Mouse (Mus musculus): ENCODE data around the gene Nek2. TPM values are rescaled to one million over a fixed set of nuclear protein-coding genes. Genes with fewer than 3 reads are reported as not detected.

Gene Nek2
- polyA plus RNA-seq, 1 experiment from 2014 or later: 10.6 TPM

- WGBS: 84% methylated on average over 12 of the region's 12 CpGs
These were observed 21.0 kb downstream of the Nek2 start for GRCm38 (mm10) chr1:191842247-191842646.

GRCm38 (mm10) chr1:191846667-191847066 is 25.4 kb downstream of the Nek2 start:
- Histone ChIP-seq H3K27ac (replicated peaks) (no peak overlapping the region), H3K27me3 (ENCODE audit: control insufficient read depth, insufficient read depth, low read length) (no peaks in the 10 kb centered on the region), H3K36me3 (ENCODE audit: control insufficient read depth, insufficient read depth, low read length) (no peaks in the 10 kb centered on the region), H3K9me3 (ENCODE audit: control insufficient read depth, low read length) (no peaks in the 10 kb centered on the region), H3K4me2 (replicated peaks; ENCODE audit: low read depth) (no peak overlapping the region), H3K9ac (ENCODE audit: low read length) (no peak overlapping the region), H3K4me3 (ENCODE audit: low read depth, low read length) (no peak overlapping the region), H3K4me1 (replicated peaks; ENCODE audit: control insufficient read depth, insufficient read depth) (no peaks in the 10 kb centered on the region)
- ATAC-seq (ENCODE audit: low FRiP score, low TSS enrichment) (no peak), DNase-seq (ENCODE audit: low spot score) (no peak)
- WGBS: 60% methylated on average over 5 of the region's 5 CpGs
- TF ChIP-seq EP300 (optimal IDR thresholded peaks at IDR 0.05): no peak

More at GRCm38 (mm10) chr1:191842247-191842646, 21.0 kb downstream of the Nek2 start:
- no peak overlapping the region for H3K4me3 ChIP-seq (ENCODE audit: low read depth, low read length)
- no peaks in the 10 kb centered on the region for H3K9me3 ChIP-seq (ENCODE audit: control insufficient read depth, low read length)
- no peak overlapping the region for H3K4me2 ChIP-seq (replicated peaks; ENCODE audit: low read depth)
- H3K27me3 ChIP-seq (ENCODE audit: control insufficient read depth, insufficient read depth, low read length): no peaks in the 10 kb centered on the region
- no peaks in the 10 kb centered on the region for H3K4me1 ChIP-seq (replicated peaks; ENCODE audit: control insufficient read depth, insufficient read depth)
- no peak for DNase-seq (ENCODE audit: low spot score)
- no peak overlapping the region for H3K9ac ChIP-seq (ENCODE audit: low read length)
- no peaks in the 10 kb centered on the region for H3K36me3 ChIP-seq (ENCODE audit: control insufficient read depth, insufficient read depth, low read length)
- no peak overlapping the region for H3K27ac ChIP-seq (replicated peaks)
- no peak for TF ChIP-seq CTCF (IDR thresholded peaks at IDR 0.05; ENCODE audit: low read depth)
- TF ChIP-seq EP300 (optimal IDR thresholded peaks at IDR 0.05): no peak
- ATAC-seq (ENCODE audit: low FRiP score, low TSS enrichment): no peak

- Histone ChIP-seq H3K9me3 (ENCODE audit: control insufficient read depth, low read length) (no peaks in the 10 kb centered on the region), H3K4me2 (replicated peaks; ENCODE audit: low read depth) (no peak overlapping the region), H3K27me3 (ENCODE audit: control insufficient read depth, insufficient read depth, low read length) (no peaks in the 10 kb centered on the region), H3K36me3 (ENCODE audit: control insufficient read depth, insufficient read depth, low read length) (no peaks in the 10 kb centered on the region), H3K4me3 (ENCODE audit: low read depth, low read length) (no peak overlapping the region), H3K4me1 (replicated peaks; ENCODE audit: control insufficient read depth, insufficient read depth) (no peaks in the 10 kb centered on the region), H3K9ac (ENCODE audit: low read length) (no peak overlapping the region), H3K27ac (replicated peaks) (no peak overlapping the region)
- 57% methylated on average over 4 of the region's 4 CpGs for WGBS
- ATAC-seq (ENCODE audit: low FRiP score, low TSS enrichment) (no peak), DNase-seq (ENCODE audit: low spot score) (no peak)
- no peak for TF ChIP-seq EP300 (optimal IDR thresholded peaks at IDR 0.05)
- TF ChIP-seq CTCF (IDR thresholded peaks at IDR 0.05; ENCODE audit: low read depth): no peak
These were observed 28.3 kb downstream of the Nek2 start for GRCm38 (mm10) chr1:191849501-191849900.

- 75% methylated on average over 9 of the region's 9 CpGs for WGBS
- H3K4me1 ChIP-seq (replicated peaks; ENCODE audit: control insufficient read depth, insufficient read depth): no peaks in the 10 kb centered on the region
These were observed 32.2 kb downstream of the Nek2 start for GRCm38 (mm10) chr1:191853442-191853841.

GRCm38 (mm10) chr1:191854716-191855115 is 33.5 kb downstream of the Nek2 start:
- DNase-seq (ENCODE audit: low spot score) (no peak), ATAC-seq (ENCODE audit: low FRiP score, low TSS enrichment) (no peak)
- Histone ChIP-seq H3K9me3 (ENCODE audit: control insufficient read depth, low read length) (no peaks in the 10 kb centered on the region), H3K27ac (replicated peaks) (no peak overlapping the region), H3K4me1 (replicated peaks; ENCODE audit: control insufficient read depth, insufficient read depth) (no peaks in the 10 kb centered on the region), H3K4me3 (ENCODE audit: low read depth, low read length) (no peak overlapping the region), H3K9ac (ENCODE audit: low read length) (no peak overlapping the region), H3K4me2 (replicated peaks; ENCODE audit: low read depth) (no peak overlapping the region), H3K36me3 (ENCODE audit: control insufficient read depth, insufficient read depth, low read length) (no peaks in the 10 kb centered on the region), H3K27me3 (ENCODE audit: control insufficient read depth, insufficient read depth, low read length) (no peaks in the 10 kb centered on the region)
- TF ChIP-seq EP300 (optimal IDR thresholded peaks at IDR 0.05) (no peak), CTCF (IDR thresholded peaks at IDR 0.05; ENCODE audit: low read depth) (no peak)
- WGBS: 76% methylated on average over 5 of the region's 5 CpGs

More at GRCm38 (mm10) chr1:191853442-191853841, 32.2 kb downstream of the Nek2 start:
- Histone ChIP-seq H3K9me3 (ENCODE audit: control insufficient read depth, low read length) (no peaks in the 10 kb centered on the region), H3K36me3 (ENCODE audit: control insufficient read depth, insufficient read depth, low read length) (no peaks in the 10 kb centered on the region), H3K27me3 (ENCODE audit: control insufficient read depth, insufficient read depth, low read length) (no peaks in the 10 kb centered on the region), H3K27ac (replicated peaks) (no peak overlapping the region), H3K4me2 (replicated peaks; ENCODE audit: low read depth) (no peak overlapping the region), H3K4me3 (ENCODE audit: low read depth, low read length) (no peak overlapping the region), H3K9ac (ENCODE audit: low read length) (no peak overlapping the region)
- TF ChIP-seq CTCF (IDR thresholded peaks at IDR 0.05; ENCODE audit: low read depth) (no peak), EP300 (optimal IDR thresholded peaks at IDR 0.05) (no peak)
- no peak for ATAC-seq (ENCODE audit: low FRiP score, low TSS enrichment)
- DNase-seq (ENCODE audit: low spot score): no peak

- no peak for TF ChIP-seq EP300 (optimal IDR thresholded peaks at IDR 0.05)
- no peak for TF ChIP-seq CTCF (IDR thresholded peaks at IDR 0.05; ENCODE audit: low read depth)
- no peaks in the 10 kb centered on the region for H3K4me1 ChIP-seq (replicated peaks; ENCODE audit: control insufficient read depth, insufficient read depth)
- DNase-seq (ENCODE audit: low spot score): peak; percentile 45
- no peak overlapping the region for H3K27ac ChIP-seq (replicated peaks)
- H3K27me3 ChIP-seq (ENCODE audit: control insufficient read depth, insufficient read depth, low read length): no peaks in the 10 kb centered on the region
- WGBS: 50% methylated on average over 10 of the region's 10 CpGs
- H3K9me3 ChIP-seq (ENCODE audit: control insufficient read depth, low read length): no peaks in the 10 kb centered on the region
- no peaks in the 10 kb centered on the region for H3K36me3 ChIP-seq (ENCODE audit: control insufficient read depth, insufficient read depth, low read length)
- no peak overlapping the region for H3K9ac ChIP-seq (ENCODE audit: low read length)
- H3K4me2 ChIP-seq (replicated peaks; ENCODE audit: low read depth): no peak overlapping the region
- ATAC-seq (ENCODE audit: low FRiP score, low TSS enrichment): 0 out of 2 replicates have a peak, but pooled peaks have one; percentile 67
- H3K4me3 ChIP-seq (ENCODE audit: low read depth, low read length): no peak overlapping the region
These were observed 34.1 kb downstream of the Nek2 start for GRCm38 (mm10) chr1:191855136-191855878.
